In genomic region chr3:50405915-50406314, GRCm38 (mm10) we compare ENCODE assay signal across 21 mouse cellular contexts. TPM values are rescaled to one million over a fixed set of nuclear protein-coding genes. Genes with fewer than 3 reads are reported as not detected.
A peak's percentile ranks its signal among the peaks of the same experiment; 100 is the strongest.
DNase-seq lines count a peak whose midpoint lies in the region; ATAC-seq and TF ChIP-seq lines count a peak whose summit lies in the region.
"Had no signal": no experiment of that assay in that cellular context is flagged by ENCODE, and none has a peak within 500 bp of the region (broad histone marks: within the 10 kb centered on the region; RNA-seq: fewer than 3 reads in every experiment).

No protein-coding gene starts in this region.

- no peak overlapping the region for H3K9ac ChIP-seq in heart, adult 2 months (ENCODE audit: low read depth, low read length)
- H3K9ac ChIP-seq: heart, embryonic 12.5 days; limb, embryonic 12.5 days; lung, embryonic 14.5 days; midbrain, embryonic 15.5 days; neural tube, embryonic 15.5 days had no signal

- no peaks in the 10 kb centered on the region for H3K4me1 ChIP-seq in heart, adult 2 months (ENCODE audit: control insufficient read depth, insufficient read depth, low read length)
- H3K4me1 ChIP-seq: forebrain, embryonic 10.5 days; heart, embryonic 12.5 days; limb, embryonic 12.5 days; midbrain, embryonic 15.5 days; neural tube, embryonic 15.5 days had no signal

- no peak overlapping the region for H3K27ac ChIP-seq in heart, adult 2 months
- H3K27ac ChIP-seq: forebrain, embryonic 10.5 days; layer of hippocampus, adult 2 months; limb, embryonic 12.5 days; midbrain, embryonic 15.5 days; neural tube, embryonic 15.5 days had no signal

- H3K79me2 ChIP-seq in heart, adult 2 months (replicated peaks; ENCODE audit: control insufficient read depth, insufficient read depth, low read length), result no peaks in the 10 kb centered on the region

- intact Hi-C loops in heart, adult 2 months (cut with DNase I), result no loop called here

- H3K4me3 ChIP-seq in heart, adult 2 months, result no peak overlapping the region
- H3K4me3 ChIP-seq: forebrain, embryonic 10.5 days; heart, embryonic 12.5 days; layer of hippocampus, adult 2 months; limb, embryonic 12.5 days; midbrain, embryonic 15.5 days; neural tube, embryonic 15.5 days had no signal

- TF ChIP-seq CTCF in heart, adult 2 months (IDR thresholded peaks at IDR 0.05), result no peak

- DNase-seq in layer of hippocampus, adult 9-11 months, result peak; percentile 21
- no peak for DNase-seq in layer of hippocampus, adult 8-10 months (ENCODE audit: low spot score in 2 of 2)
- DNase-seq in 416B (ENCODE audit: low read depth), result peak; percentile 46
- no peak for DNase-seq in heart, adult 2 months
- no peak for DNase-seq in thymus, postnatal 10 days (ENCODE audit: low spot score in 2 of 2)
- DNase-seq: adrenal gland, postnatal 14 days; cerebellum, adult 9-10 months; heart, adult 11 months; heart, postnatal 10 days; kidney, postnatal 25 days; lung, embryonic 14.5 days; thymus, postnatal 36 days had no signal

- TF ChIP-seq POLR2A in heart, adult 2 months (IDR thresholded peaks at IDR 0.05; ENCODE audit: insufficient read depth, low read depth, low read length), result no peak

- H3K36me3 ChIP-seq in heart, adult 2 months (ENCODE audit: control insufficient read depth, insufficient read depth, low read length), result no peaks in the 10 kb centered on the region
- H3K36me3 ChIP-seq: forebrain, embryonic 10.5 days; heart, embryonic 12.5 days; limb, embryonic 12.5 days; midbrain, embryonic 15.5 days; neural tube, embryonic 15.5 days had no signal

- peak; percentile 44 to 60; a peak in 2 of 4 replicates for ATAC-seq in hematopoietic stem cell, adult 5-6 weeks (replicated peaks in 1 of 2; ENCODE audit: insufficient read depth in 1 of 2, low FRiP score in 2 of 2, low TSS enrichment in 1 of 2, low read depth in 1 of 2, poor library complexity in 2 of 2, severe bottlenecking in 2 of 2)
- ATAC-seq in neutrophil, adult 5-6 weeks (ENCODE audit: extremely low read depth, insufficient number of reproducible peaks, low FRiP score, poor library complexity, severe bottlenecking), result peak; percentile 87
- ATAC-seq: intestine, postnatal 0 days; midbrain, embryonic 15.5 days had no signal

- TF ChIP-seq EP300 in heart, adult 2 months (IDR thresholded peaks at IDR 0.05; ENCODE audit: insufficient read depth, low read depth, low read length), result no peak

- whole genome bisulfite sequencing in heart, adult 2 months, result 63% methylated on average over 3 of the region's 3 CpGs

- no peaks in the 10 kb centered on the region for H3K27me3 ChIP-seq in heart, adult 2 months (ENCODE audit: control insufficient read depth, insufficient read depth, low read length)
- H3K27me3 ChIP-seq: heart, embryonic 12.5 days; limb, embryonic 12.5 days; midbrain, embryonic 15.5 days; neural tube, embryonic 15.5 days had no signal

RNA-seq across cellular contexts. Expression of gene Slc7a11, which starts 37.5 kb away (rescaled TPM):
- total RNA-seq in layer of hippocampus, adult 8-10 months (2022), result 10 to 100 TPM; 25.3 to 33.9 (median 32.0) TPM
- total RNA-seq in hematopoietic stem cell, adult 5-6 weeks (2017), result 3.6 and 5.7 TPM in 2 replicates
- total RNA-seq in neutrophil, adult 5-6 weeks (2017), result 70.8 and 71.1 TPM in 2 replicates
- under 1 TPM in 1 of 2 experiments, not detected in 1; 0.20 TPM for total RNA-seq in heart, adult 2 months (2021)
- polyA plus RNA-seq in heart, adult 2 months (2012; rRNA removed), result 0.02 and 0.03 TPM in 2 replicates

Comparison
In these comparisons a context has a peak if more than half of its experiments do, and no peak if none do; other contexts are left out.
1. DNase-seq: peak in layer of hippocampus, adult 9-11 months (single experiment) and 416B (single experiment); none in layer of hippocampus, adult 8-10 months (0 of 2), heart, adult 2 months (0 of 2) and thymus, postnatal 10 days (0 of 2).